Mouse (Mus musculus) midbrain, embryonic 16.5 days (tissue): ENCODE measurements around the gene Sept9. TPM values are rescaled to one million over a fixed set of nuclear protein-coding genes. Genes with fewer than 3 reads are reported as not detected.

Experiments used
- ATAC-seq: fragments of 200-750 bp; cut with Nextera tagmentation; 2 replicates; pipeline ENCODE4 v1.8.0; 2017; ENCODE audit warnings: moderate TSS enrichment
- H3K27ac ChIP-seq: fragments of 300-500 bp; sonication (generic); 2 replicates; pipeline ENCODE4 v1.5.1; 2014; ENCODE audit warnings: mild to moderate bottlenecking, low read length, mixed read lengths
- H3K27me3 ChIP-seq: fragments of 300-500 bp; sonication (generic); 2 replicates; pipeline ENCODE4 v1.6.1; 2014; ENCODE audit warnings: low read depth, low read length, mixed read lengths; ENCODE audit not compliant: control insufficient read depth, insufficient read depth
- H3K36me3 ChIP-seq: fragments of 300-500 bp; sonication (generic); 2 replicates; pipeline ENCODE4 v1.6.1; 2014; ENCODE audit warnings: mild to moderate bottlenecking, low read length, moderate library complexity, mixed read lengths; ENCODE audit not compliant: control insufficient read depth, insufficient read depth
- H3K4me1 ChIP-seq: fragments of 300-500 bp; sonication (generic); 2 replicates; pipeline ENCODE4 v1.6.1; 2014; ENCODE audit warnings: mild to moderate bottlenecking, low read length, mixed read lengths; ENCODE audit not compliant: control insufficient read depth, insufficient read depth
- H3K4me2 ChIP-seq: fragments of 300-500 bp; sonication (generic); 2 replicates; pipeline ENCODE4 v1.6.1; 2014; ENCODE audit warnings: mild to moderate bottlenecking, low read length, mixed read lengths
- H3K4me3 ChIP-seq: fragments of 300-500 bp; sonication (generic); 2 replicates; pipeline ENCODE4 v1.5.1; 2014; ENCODE audit warnings: low read depth, mild to moderate bottlenecking, low read length, moderate library complexity, mixed read lengths
- H3K9ac ChIP-seq: fragments of 300-500 bp; sonication (generic); 2 replicates; pipeline ENCODE4 v1.6.1; 2014; ENCODE audit warnings: low read depth, low read length, mixed read lengths
- H3K9me3 ChIP-seq: fragments of 300-500 bp; sonication (generic); replicated peaks from 2 replicates; pipeline ENCODE4 v1.6.1; 2014; ENCODE audit warnings: mild to moderate bottlenecking, low read length, mixed read lengths; ENCODE audit not compliant: control insufficient read depth, poor library complexity, severe bottlenecking
- WGBS: fragments of 180-500 bp; shearing (Covaris S2); extraction: QIAGEN DNeasy Blood & Tissue Kit; methylation state at CpG from one replicate; pipeline ENCODE4 v1.1.7; 2014; 5-methylcytosine and 5-hydroxymethylcytosine counted together
- polyA plus RNA-seq: library from polyadenylated mRNA; unstranded; fragments of >200 nt; fragmentation: Nextera tagmentation; extraction: Ambion mirVana; gene quantifications from 2 replicates; pipeline ENCODE4 v1.2.1, GENCODE M21; 2015

Gene Sept9
- polyA plus RNA-seq, 1 experiment from 2014 or later = 103 TPM

GRCm38 (mm10) chr11:117387241-117387640, 187.8 kb downstream of the Sept9 start:
- Histone ChIP-seq H3K9ac (0 out of 2 replicates have a peak overlapping the region, but pooled peaks have one; percentile 6), H3K27ac (no peak overlapping the region), H3K4me3 (no peak overlapping the region), H3K4me2 (no peak overlapping the region), H3K4me1 (peaks cover 18% of the 10 kb centered on the region; the same call in 1 of the 2 replicates), H3K9me3 (no peaks in the 10 kb centered on the region), H3K36me3 (no peaks in the 10 kb centered on the region), H3K27me3 (no peaks in the 10 kb centered on the region)
- peak; percentile 47; the same call in 1 of the 2 replicates for ATAC-seq
- WGBS = 78% methylated on average over 10 of the region's 10 CpGs

- no peaks in the 10 kb centered on the region for H3K27me3 ChIP-seq
- peaks cover 30% of the 10 kb centered on the region for H3K4me1 ChIP-seq
- ATAC-seq = no peak
- H3K9me3 ChIP-seq = no peaks in the 10 kb centered on the region
- no peaks in the 10 kb centered on the region for H3K36me3 ChIP-seq
- no peak overlapping the region for H3K4me3 ChIP-seq
- H3K4me2 ChIP-seq = no peak overlapping the region
- WGBS = 37% methylated on average over 12 of the region's 12 CpGs
- no peak overlapping the region for H3K27ac ChIP-seq
- H3K9ac ChIP-seq = no peak overlapping the region
Measured at GRCm38 (mm10) chr11:117390001-117390402, 190.5 kb downstream of the Sept9 start.

- no peaks in the 10 kb centered on the region for H3K9me3 ChIP-seq
- H3K4me1 ChIP-seq = peaks cover 29% of the 10 kb centered on the region
- no peak for ATAC-seq
- H3K9ac ChIP-seq = no peak overlapping the region
- no peaks in the 10 kb centered on the region for H3K27me3 ChIP-seq
- H3K4me2 ChIP-seq = no peak overlapping the region
- no peak overlapping the region for H3K27ac ChIP-seq
- no peak overlapping the region for H3K4me3 ChIP-seq
- 28% methylated on average over 7 of the region's 7 CpGs for WGBS
- H3K36me3 ChIP-seq = no peaks in the 10 kb centered on the region
Measured at GRCm38 (mm10) chr11:117390774-117391534, 191.5 kb downstream of the Sept9 start.

- no peak overlapping the region for H3K9ac ChIP-seq
- no peaks in the 10 kb centered on the region for H3K36me3 ChIP-seq
- H3K27ac ChIP-seq = no peak overlapping the region
- no peak overlapping the region for H3K4me3 ChIP-seq
- H3K4me1 ChIP-seq = peaks cover 24% of the 10 kb centered on the region
- H3K4me2 ChIP-seq = no peak overlapping the region
- no peaks in the 10 kb centered on the region for H3K9me3 ChIP-seq
- 85% methylated on average over 2 of the region's 2 CpGs for WGBS
- no peak for ATAC-seq
- H3K27me3 ChIP-seq = no peaks in the 10 kb centered on the region
Measured at GRCm38 (mm10) chr11:117392251-117392650, 192.8 kb downstream of the Sept9 start.

DNA sequence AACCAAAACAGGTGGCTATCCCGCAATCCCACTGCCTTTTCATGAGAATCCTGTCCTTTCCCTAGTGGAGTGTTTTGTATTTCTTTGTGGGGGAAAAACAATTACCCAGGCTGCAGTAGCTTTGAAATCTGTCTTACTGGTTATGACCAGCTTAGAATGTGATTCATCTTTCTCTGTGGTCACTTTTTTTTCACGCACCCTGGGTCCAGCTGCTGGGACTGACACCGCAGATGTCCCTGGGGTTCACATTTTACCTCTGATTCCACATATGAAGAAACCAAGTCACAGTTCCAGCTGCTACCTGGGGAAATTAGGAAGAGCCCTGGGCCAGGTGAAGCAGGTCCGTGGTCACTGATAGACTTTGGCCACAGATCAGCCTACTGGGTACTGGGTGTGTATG, 194.3 kb downstream of the Sept9 start:
- Histone ChIP-seq H3K9me3 (no peaks in the 10 kb centered on the region), H3K27ac (peak overlapping the region; percentile 82), H3K4me2 (peak overlapping the region; percentile 85), H3K4me3 (no peak overlapping the region), H3K9ac (peak overlapping the region; percentile 69; the same call in 1 of the 2 replicates), H3K27me3 (no peaks in the 10 kb centered on the region), H3K36me3 (no peaks in the 10 kb centered on the region), H3K4me1 (peaks cover 29% of the 10 kb centered on the region)
- 56% methylated on average over 4 of the region's 4 CpGs for WGBS
- no peak for ATAC-seq

DNA sequence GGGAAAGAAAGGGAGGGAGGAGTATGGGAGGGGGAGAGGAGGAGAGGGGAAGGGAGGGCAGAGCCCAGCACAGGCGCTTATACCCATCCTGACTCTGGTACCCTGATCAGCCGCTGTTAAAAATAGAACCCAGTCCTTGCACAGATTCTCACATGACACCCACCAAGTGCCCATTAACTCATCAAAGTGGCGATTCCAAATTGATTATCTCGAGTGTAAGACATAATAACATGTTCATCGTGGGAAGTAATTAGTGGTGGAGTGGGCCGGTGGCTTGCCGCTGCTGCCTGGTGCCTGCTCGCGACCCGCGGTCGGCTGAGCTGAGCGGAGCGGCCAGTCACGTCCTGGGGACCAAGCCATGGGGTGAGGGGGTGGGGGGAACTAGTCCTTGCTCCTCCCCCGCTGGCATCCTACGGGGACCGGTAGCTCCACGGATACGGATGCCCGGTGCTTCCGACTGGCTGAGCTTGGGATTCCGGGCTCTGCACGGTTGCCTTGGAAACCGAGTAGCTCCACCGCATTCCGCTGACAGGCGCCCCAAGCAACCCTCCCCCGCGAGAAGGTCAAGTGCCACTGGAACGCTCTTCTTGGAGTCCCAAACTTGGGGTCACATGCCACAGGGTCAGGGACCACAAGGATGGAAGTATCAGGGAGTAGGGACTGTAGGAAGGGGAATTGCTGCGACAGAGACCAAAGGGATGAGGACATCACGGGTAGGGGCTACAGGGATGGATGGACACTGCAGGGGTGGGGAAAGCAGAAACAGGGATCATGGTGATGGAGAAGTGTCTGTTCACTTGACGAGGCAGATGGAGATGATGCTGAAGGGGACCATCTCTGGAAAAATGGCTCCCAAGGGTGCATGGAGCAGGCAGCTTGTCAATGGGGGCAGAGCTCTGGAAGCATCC, 195.0 kb downstream of the Sept9 start:
- Histone ChIP-seq H3K9me3 (no peaks in the 10 kb centered on the region), H3K27me3 (no peaks in the 10 kb centered on the region), H3K36me3 (no peaks in the 10 kb centered on the region), H3K4me1 (peaks cover 32% of the 10 kb centered on the region), H3K27ac (peak overlapping the region; percentile 82), H3K4me2 (peak overlapping the region; percentile 85), H3K4me3 (peak overlapping the region; percentile 43), H3K9ac (peak overlapping the region; percentile 69)
- under 1% methylated on average over 34 of the region's 34 CpGs for WGBS
- ATAC-seq = peak; percentile 74

GRCm38 (mm10) chr11:117395228-117395627, 195.8 kb downstream of the Sept9 start:
- Histone ChIP-seq H3K4me3 (no peak overlapping the region; the same call in 1 of the 2 replicates), H3K9ac (peak overlapping the region; percentile 69; the same call in 1 of the 2 replicates), H3K27me3 (no peaks in the 10 kb centered on the region), H3K4me2 (peak overlapping the region; percentile 85), H3K27ac (peak overlapping the region; percentile 82), H3K4me1 (peaks cover 33% of the 10 kb centered on the region), H3K9me3 (no peaks in the 10 kb centered on the region), H3K36me3 (no peaks in the 10 kb centered on the region)
- WGBS = 4% methylated on average over 9 of the region's 9 CpGs
- ATAC-seq = no peak

GRCm38 (mm10) chr11:117396929-117397328, 197.5 kb downstream of the Sept9 start:
- WGBS = 92% methylated on average over 3 of the region's 3 CpGs
- H3K27ac ChIP-seq = no peak overlapping the region
- no peak overlapping the region for H3K9ac ChIP-seq
- H3K9me3 ChIP-seq = no peaks in the 10 kb centered on the region
- no peaks in the 10 kb centered on the region for H3K27me3 ChIP-seq
- H3K4me2 ChIP-seq = no peak overlapping the region
- no peak overlapping the region for H3K4me3 ChIP-seq
- H3K36me3 ChIP-seq = no peaks in the 10 kb centered on the region
- no peak for ATAC-seq
- H3K4me1 ChIP-seq = peaks cover 37% of the 10 kb centered on the region
